8 mouse cellular contexts compared by ENCODE assay signal in the genomic region with DNA sequence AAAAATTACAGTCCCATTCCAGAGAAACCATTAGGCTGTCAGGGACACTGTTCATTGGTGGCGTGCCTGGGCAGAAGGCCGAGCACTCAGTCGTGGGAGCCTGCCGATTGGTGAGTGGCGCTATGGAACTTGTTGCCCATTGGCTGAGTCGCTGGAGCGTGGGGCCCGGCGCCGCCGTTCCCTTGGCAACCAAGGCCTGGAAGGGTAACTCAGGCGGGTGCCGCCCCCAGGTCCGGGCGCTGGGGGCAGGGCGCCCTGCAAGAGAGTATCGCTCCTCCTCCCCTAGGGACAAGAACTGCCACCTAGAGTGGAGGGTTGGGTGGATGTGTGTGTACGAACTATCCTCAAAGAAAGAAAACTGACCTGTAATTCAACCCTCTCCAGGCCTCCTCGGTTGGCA. TPM values are rescaled to one million over a fixed set of nuclear protein-coding genes. Genes with fewer than 3 reads are reported as not detected.
DNase-seq lines count a peak whose midpoint lies in the region; ATAC-seq lines count a peak whose summit lies in the region.

No protein-coding gene starts in this region.

- peaks cover 22% of the 10 kb centered on the region; the same call in 1 of the 2 replicates for H3K4me1 ChIP-seq in embryonic facial prominence, embryonic 14.5 days (ENCODE audit: control insufficient read depth, insufficient read depth, low read length)
- peaks cover 32% of the 10 kb centered on the region for H3K4me1 ChIP-seq in limb, embryonic 13.5 days
- H3K4me1 ChIP-seq in midbrain, embryonic 16.5 days (ENCODE audit: control insufficient read depth, insufficient read depth, low read length): peaks cover 24% of the 10 kb centered on the region

- no peaks in the 10 kb centered on the region for H3K9me3 ChIP-seq in embryonic facial prominence, embryonic 14.5 days (ENCODE audit: control insufficient read depth, low read length)
- H3K9me3 ChIP-seq in limb, embryonic 13.5 days: no peaks in the 10 kb centered on the region
- H3K9me3 ChIP-seq in midbrain, embryonic 16.5 days (replicated peaks; ENCODE audit: control insufficient read depth, low read length, poor library complexity, severe bottlenecking): no peaks in the 10 kb centered on the region

- H3K27ac ChIP-seq in embryonic facial prominence, embryonic 14.5 days (replicated peaks; ENCODE audit: low read depth, low read length): peak overlapping the region; percentile 76
- peak overlapping the region; percentile 53; the same call in 1 of the 2 replicates for H3K27ac ChIP-seq in limb, embryonic 13.5 days
- peak overlapping the region; percentile 73 for H3K27ac ChIP-seq in midbrain, embryonic 16.5 days (ENCODE audit: low read length)

- no peaks in the 10 kb centered on the region for H3K36me3 ChIP-seq in embryonic facial prominence, embryonic 14.5 days (ENCODE audit: control insufficient read depth, insufficient read depth, low read length)
- H3K36me3 ChIP-seq in limb, embryonic 13.5 days: no peaks in the 10 kb centered on the region
- H3K36me3 ChIP-seq in midbrain, embryonic 16.5 days (ENCODE audit: control insufficient read depth, insufficient read depth, low read length): no peaks in the 10 kb centered on the region

- H3K27me3 ChIP-seq in embryonic facial prominence, embryonic 14.5 days (replicated peaks; ENCODE audit: control insufficient read depth, insufficient read depth, low read length): no peaks in the 10 kb centered on the region
- no peaks in the 10 kb centered on the region for H3K27me3 ChIP-seq in limb, embryonic 13.5 days
- H3K27me3 ChIP-seq in midbrain, embryonic 16.5 days (ENCODE audit: control insufficient read depth, insufficient read depth, low read depth, low read length): no peaks in the 10 kb centered on the region

- H3K9ac ChIP-seq in embryonic facial prominence, embryonic 14.5 days (ENCODE audit: low read depth, low read length): peak overlapping the region; percentile 21; the same call in 1 of the 2 replicates
- H3K9ac ChIP-seq in limb, embryonic 13.5 days: peak overlapping the region; percentile 43
- peak overlapping the region; percentile 37; the same call in 1 of the 2 replicates for H3K9ac ChIP-seq in midbrain, embryonic 16.5 days (ENCODE audit: low read depth, low read length)

- WGBS in embryonic facial prominence, embryonic 14.5 days: 1% methylated on average over 19 of the region's 19 CpGs
- under 1% methylated on average over 19 of the region's 19 CpGs for WGBS in limb, embryonic 13.5 days
- under 1% methylated on average over 19 of the region's 19 CpGs for WGBS in midbrain, embryonic 16.5 days

- DNase-seq in 3134 (ENCODE audit: extremely low read depth, insufficient read length, low spot score): peak; percentile 91
- peak; percentile 91 to 92 for DNase-seq in adrenal gland, postnatal 4 days (ENCODE audit: low spot score in 2 of 2)
- peak; percentile 98 for DNase-seq in embryonic facial prominence, embryonic 14.5 days (ENCODE audit: low spot score)
- peak; percentile 91 for DNase-seq in heart, adult 8-10 months (ENCODE audit: low spot score)
- DNase-seq in kidney, adult 9 months: peak; percentile 97
- peak; percentile 80 to 95 for DNase-seq in spleen, postnatal 10 days (ENCODE audit: low spot score in 2 of 2)

- H3K4me3 ChIP-seq in embryonic facial prominence, embryonic 14.5 days (ENCODE audit: low read depth, low read length): peak overlapping the region; percentile 40
- H3K4me3 ChIP-seq in limb, embryonic 13.5 days: peak overlapping the region; percentile 42
- H3K4me3 ChIP-seq in midbrain, embryonic 16.5 days (ENCODE audit: low read depth, low read length): peak overlapping the region; percentile 37

- peak; percentile 97 for ATAC-seq in embryonic facial prominence, embryonic 14.5 days (ENCODE audit: low read depth)
- peak; percentile 96 for ATAC-seq in limb, embryonic 13.5 days (ENCODE audit: low FRiP score, low read depth)
- ATAC-seq in midbrain, embryonic 16.5 days: peak; percentile 97

- peak overlapping the region; percentile 53 for H3K4me2 ChIP-seq in embryonic facial prominence, embryonic 14.5 days (ENCODE audit: low read depth, low read length)
- H3K4me2 ChIP-seq in limb, embryonic 13.5 days (replicated peaks): peak overlapping the region; percentile 68
- peak overlapping the region; percentile 60 for H3K4me2 ChIP-seq in midbrain, embryonic 16.5 days (ENCODE audit: low read length)

RNA-seq across cellular contexts. Expression of a gene that starts 8.3 kb away (rescaled TPM):
- 10 to 100 TPM; 50.9 to 51.1 TPM for total RNA-seq in adrenal gland, postnatal 4 days (2021)
- 10.4 and 11.4 TPM in 2 replicates for polyA plus RNA-seq in embryonic facial prominence, embryonic 14.5 days (2014; fragmentation: Nextera tagmentation; extraction: Ambion mirVana)
- total RNA-seq in heart, adult 8-10 months (2022): 1 to 10 TPM; 5.5 to 8.5 (median 7.0) TPM
- polyA plus RNA-seq in limb, embryonic 13.5 days (2015; fragmentation: Nextera tagmentation; extraction: Ambion mirVana): 11.3 and 11.9 TPM in 2 replicates
- 12.1 and 14.0 TPM in 2 replicates for polyA plus RNA-seq in midbrain, embryonic 16.5 days (2015; fragmentation: Nextera tagmentation; extraction: Ambion mirVana)

RNA-seq across cellular contexts. Expression of a gene that starts 8.7 kb away (rescaled TPM):
- 10 to 100 TPM; 18.5 to 20.2 TPM for total RNA-seq in adrenal gland, postnatal 4 days (2021)
- polyA plus RNA-seq in embryonic facial prominence, embryonic 14.5 days (2014; fragmentation: Nextera tagmentation; extraction: Ambion mirVana): 29.5 and 36.4 TPM in 2 replicates
- total RNA-seq in heart, adult 8-10 months (2022): 1 to 10 TPM; 5.8 to 7.6 (median 6.4) TPM
- polyA plus RNA-seq in limb, embryonic 13.5 days (2015; fragmentation: Nextera tagmentation; extraction: Ambion mirVana): 45.5 and 48.6 TPM in 2 replicates
- polyA plus RNA-seq in midbrain, embryonic 16.5 days (2015; fragmentation: Nextera tagmentation; extraction: Ambion mirVana): 12.6 and 14.7 TPM in 2 replicates

RNA-seq across cellular contexts. Expression of a gene that starts 9.3 kb away (rescaled TPM):
- total RNA-seq in adrenal gland, postnatal 4 days (2021): under 1 TPM; 0.37 to 0.56 TPM
- polyA plus RNA-seq in embryonic facial prominence, embryonic 14.5 days (2014; fragmentation: Nextera tagmentation; extraction: Ambion mirVana): 0.87 and 5.1 TPM in 2 replicates
- total RNA-seq in heart, adult 8-10 months (2022): 1 to 10 TPM; 1.5 to 2.9 (median 2.3) TPM
- 0.18 and 0.19 TPM in 2 replicates for polyA plus RNA-seq in limb, embryonic 13.5 days (2015; fragmentation: Nextera tagmentation; extraction: Ambion mirVana)
- polyA plus RNA-seq in midbrain, embryonic 16.5 days (2015; fragmentation: Nextera tagmentation; extraction: Ambion mirVana): 1.7 and 1.8 TPM in 2 replicates

RNA-seq across cellular contexts. Expression of a gene that starts 29.7 kb away (rescaled TPM):
- total RNA-seq in adrenal gland, postnatal 4 days (2021): 1 to 10 TPM; 4.4 to 4.5 TPM
- polyA plus RNA-seq in embryonic facial prominence, embryonic 14.5 days (2014; fragmentation: Nextera tagmentation; extraction: Ambion mirVana): 2.5 and 2.7 TPM in 2 replicates
- not detected for total RNA-seq in heart, adult 8-10 months (2022)
- 4.4 and 4.6 TPM in 2 replicates for polyA plus RNA-seq in limb, embryonic 13.5 days (2015; fragmentation: Nextera tagmentation; extraction: Ambion mirVana)
- 50.8 and 64.8 TPM in 2 replicates for polyA plus RNA-seq in midbrain, embryonic 16.5 days (2015; fragmentation: Nextera tagmentation; extraction: Ambion mirVana)

RNA-seq across cellular contexts. Expression of a gene that starts 58.3 kb away (rescaled TPM):
- total RNA-seq in adrenal gland, postnatal 4 days (2021): not detected
- not detected in 2 replicates for polyA plus RNA-seq in embryonic facial prominence, embryonic 14.5 days (2014; fragmentation: Nextera tagmentation; extraction: Ambion mirVana)
- total RNA-seq in heart, adult 8-10 months (2022): not detected
- polyA plus RNA-seq in limb, embryonic 13.5 days (2015; fragmentation: Nextera tagmentation; extraction: Ambion mirVana): not detected in 2 replicates
- not detected in 2 replicates for polyA plus RNA-seq in midbrain, embryonic 16.5 days (2015; fragmentation: Nextera tagmentation; extraction: Ambion mirVana)

Comparison
In these comparisons a context has a peak if more than half of its experiments do, and no peak if none do; other contexts are left out.
1. Peak in every context shown above with its lines: DNase-seq, ATAC-seq, H3K4me3 ChIP-seq and H3K27ac ChIP-seq.